Mouse (Mus musculus): ENCODE results near the gene Rnf222. TPM values are rescaled to one million over a fixed set of nuclear protein-coding genes. Genes with fewer than 3 reads are reported as not detected.
"Not testable (repeated sequence)": the region's sequence is repeated elsewhere in the genome, so short reads cannot be mapped to it uniquely, and the experiment has no call there.

The Rnf222 gene
- polyA plus RNA-seq, 1 experiment: 0.05 TPM

DNA sequence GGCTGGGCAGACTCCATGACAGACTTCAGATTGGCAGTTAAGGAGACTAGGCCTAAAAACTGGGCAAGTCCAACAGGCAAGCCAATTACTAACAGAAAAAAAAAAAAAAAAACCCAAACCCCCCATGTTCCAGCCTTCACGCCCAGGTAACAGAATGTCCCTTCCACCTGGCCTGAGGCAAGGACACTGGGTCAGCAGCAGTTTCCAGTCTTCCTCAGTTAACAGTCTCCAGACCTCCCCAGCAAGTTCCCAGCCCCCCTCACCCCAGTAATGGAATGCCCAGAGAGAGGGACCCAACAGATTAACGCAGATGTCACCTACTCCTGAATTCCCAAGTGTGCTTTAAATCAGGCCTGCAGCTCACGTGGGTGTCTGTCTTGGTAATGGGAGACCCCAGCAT, 34.8 kb downstream of the Rnf222 start:
- TF ChIP-seq POLR2A (IDR thresholded peaks at IDR 0.05; ENCODE audit: borderline replicate concordance, extremely low read depth, insufficient read depth, insufficient read length, poor library complexity, severe bottlenecking) (no peak), CTCF (IDR thresholded peaks at IDR 0.05; ENCODE audit: borderline replicate concordance, extremely low read depth, insufficient read depth, insufficient read length) (no peak)
- DNase-seq (ENCODE audit: low read depth): no peak

DNA sequence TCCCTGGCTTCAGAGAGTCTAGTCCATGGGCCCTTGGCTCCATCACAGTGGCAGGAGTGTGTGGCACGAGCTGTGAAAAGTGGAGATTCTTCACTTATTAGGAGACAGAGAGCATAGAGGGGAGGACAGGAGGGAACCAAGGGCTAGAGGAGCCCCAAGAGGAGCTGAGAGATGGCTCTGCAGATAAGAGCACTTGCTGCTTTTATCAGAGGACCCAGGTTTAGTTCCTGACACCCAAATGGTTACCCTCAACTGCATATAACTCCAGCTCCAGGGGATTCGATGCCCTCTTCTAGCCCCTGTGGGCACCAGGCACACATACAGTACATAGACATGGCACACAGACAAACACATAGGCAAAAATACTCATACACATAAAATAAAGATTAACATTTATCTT, 36.4 kb downstream of the Rnf222 start:
- TF ChIP-seq CTCF (IDR thresholded peaks at IDR 0.05; ENCODE audit: borderline replicate concordance, extremely low read depth, insufficient read depth, insufficient read length) (no peak), POLR2A (IDR thresholded peaks at IDR 0.05; ENCODE audit: borderline replicate concordance, extremely low read depth, insufficient read depth, insufficient read length, poor library complexity, severe bottlenecking) (no peak)
- no peak for DNase-seq (ENCODE audit: low read depth)

DNA sequence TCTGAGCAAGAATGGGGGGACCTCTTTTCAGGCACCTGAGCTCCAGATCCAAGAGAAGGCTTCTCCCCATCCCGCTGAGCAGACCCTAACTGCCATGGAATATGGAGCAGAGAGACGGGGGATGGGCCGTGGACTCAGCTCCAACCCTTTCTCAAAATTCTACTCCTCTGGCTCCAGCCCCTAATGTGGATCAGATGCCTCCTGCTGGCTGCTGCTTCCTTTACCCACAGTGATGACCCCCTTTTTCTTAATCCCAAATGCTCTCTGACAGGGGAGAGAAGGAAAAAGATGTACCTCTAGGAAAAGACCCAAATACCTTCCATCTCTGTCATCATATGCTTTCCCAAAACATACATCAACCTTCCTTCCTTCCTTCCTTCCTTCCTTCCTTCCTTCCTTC, 38.6 kb downstream of the Rnf222 start, which contains the start of gene Odf4:
Gene Odf4 (minus strand): TSS at position 101 of the 400 bp plus-strand sequence.
- no peak for DNase-seq (ENCODE audit: low read depth)
- TF ChIP-seq POLR2A (IDR thresholded peaks at IDR 0.05; ENCODE audit: borderline replicate concordance, extremely low read depth, insufficient read depth, insufficient read length, poor library complexity, severe bottlenecking): no peak
- TF ChIP-seq CTCF (IDR thresholded peaks at IDR 0.05; ENCODE audit: borderline replicate concordance, extremely low read depth, insufficient read depth, insufficient read length): no peak

DNA sequence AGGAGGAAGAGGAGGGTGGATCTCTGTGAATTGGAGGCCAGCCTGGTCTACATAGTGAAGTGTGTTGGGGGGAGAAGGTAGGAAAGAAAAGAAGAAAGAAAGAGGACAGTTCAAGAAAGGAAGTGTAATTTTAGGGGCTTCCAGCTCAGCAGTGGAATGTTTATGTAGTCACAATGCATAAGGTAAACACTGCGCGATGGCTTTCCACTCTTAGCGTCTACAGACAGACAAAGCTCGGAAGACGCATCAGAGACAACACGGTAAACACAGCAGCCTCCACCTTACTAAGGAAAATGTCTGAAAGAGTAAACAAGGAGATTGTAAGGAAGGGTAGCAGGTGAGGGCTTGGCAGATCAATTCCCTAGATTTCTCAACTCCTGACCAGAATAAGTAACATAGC, 41.6 kb downstream of the Rnf222 start:
- no peak for DNase-seq (ENCODE audit: low read depth)

DNA sequence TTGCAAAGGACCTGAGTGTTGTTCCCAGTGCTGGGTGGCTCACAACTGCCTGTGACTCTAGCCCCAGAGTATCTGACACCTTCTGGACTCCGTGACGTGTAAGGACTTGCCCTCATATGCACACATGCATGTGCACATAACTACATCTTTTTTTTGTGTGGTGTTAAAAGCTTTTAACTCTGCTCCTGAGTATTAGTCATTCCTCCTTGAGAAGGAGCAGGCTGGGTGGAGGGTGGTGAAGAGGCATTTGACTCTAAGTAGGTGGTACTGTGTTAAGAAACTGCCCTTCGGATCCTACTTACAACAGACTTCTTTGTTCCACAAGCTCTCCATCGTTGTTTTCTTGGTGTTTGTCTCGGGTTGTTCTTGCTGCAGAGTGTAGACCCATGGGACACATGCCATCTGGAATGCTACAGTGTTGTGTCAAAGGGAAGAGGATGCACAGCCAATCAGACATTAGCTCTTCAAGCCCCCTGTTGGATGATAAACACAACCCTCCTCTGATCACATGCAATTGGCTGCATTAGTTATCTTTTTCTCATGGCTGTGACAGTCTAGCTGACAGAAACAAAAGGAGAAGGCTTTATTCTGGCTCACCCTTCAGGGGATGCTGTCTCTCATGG, 45.6 kb downstream of the Rnf222 start:
- TF ChIP-seq POLR2A (IDR thresholded peaks at IDR 0.05; ENCODE audit: borderline replicate concordance, extremely low read depth, insufficient read depth, insufficient read length, poor library complexity, severe bottlenecking) (no peak), CTCF (IDR thresholded peaks at IDR 0.05; ENCODE audit: borderline replicate concordance, extremely low read depth, insufficient read depth, insufficient read length) (no peak)
- peak; percentile 80 for DNase-seq (ENCODE audit: low read depth)

More for the DNA sequence above, 41.6 kb downstream of the Rnf222 start:
- TF ChIP-seq CTCF (IDR thresholded peaks at IDR 0.05; ENCODE audit: borderline replicate concordance, extremely low read depth, insufficient read depth, insufficient read length) (no peak), POLR2A (IDR thresholded peaks at IDR 0.05; ENCODE audit: borderline replicate concordance, extremely low read depth, insufficient read depth, insufficient read length, poor library complexity, severe bottlenecking) (no peak)

DNA sequence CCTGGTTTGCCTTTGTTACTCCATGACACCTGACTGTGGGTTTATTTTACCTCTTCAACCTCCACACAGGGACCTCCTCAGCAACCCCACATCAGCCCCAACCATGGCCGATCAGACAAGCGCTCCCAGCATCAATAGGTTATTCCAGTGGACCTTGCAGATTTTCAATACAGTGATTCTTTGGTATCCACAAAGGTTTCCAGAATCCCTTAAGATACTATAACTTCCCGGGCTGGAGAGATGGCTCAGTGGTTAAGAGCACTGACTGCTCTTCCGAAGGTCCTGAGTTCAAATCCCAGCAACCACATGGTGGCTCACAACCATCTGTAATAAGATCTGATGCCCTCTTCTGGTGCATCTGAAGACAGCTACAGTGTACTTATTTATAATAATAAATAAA, 48.6 kb downstream of the Rnf222 start:
- not testable (repeated sequence) for DNase-seq (ENCODE audit: low read depth)

DNA sequence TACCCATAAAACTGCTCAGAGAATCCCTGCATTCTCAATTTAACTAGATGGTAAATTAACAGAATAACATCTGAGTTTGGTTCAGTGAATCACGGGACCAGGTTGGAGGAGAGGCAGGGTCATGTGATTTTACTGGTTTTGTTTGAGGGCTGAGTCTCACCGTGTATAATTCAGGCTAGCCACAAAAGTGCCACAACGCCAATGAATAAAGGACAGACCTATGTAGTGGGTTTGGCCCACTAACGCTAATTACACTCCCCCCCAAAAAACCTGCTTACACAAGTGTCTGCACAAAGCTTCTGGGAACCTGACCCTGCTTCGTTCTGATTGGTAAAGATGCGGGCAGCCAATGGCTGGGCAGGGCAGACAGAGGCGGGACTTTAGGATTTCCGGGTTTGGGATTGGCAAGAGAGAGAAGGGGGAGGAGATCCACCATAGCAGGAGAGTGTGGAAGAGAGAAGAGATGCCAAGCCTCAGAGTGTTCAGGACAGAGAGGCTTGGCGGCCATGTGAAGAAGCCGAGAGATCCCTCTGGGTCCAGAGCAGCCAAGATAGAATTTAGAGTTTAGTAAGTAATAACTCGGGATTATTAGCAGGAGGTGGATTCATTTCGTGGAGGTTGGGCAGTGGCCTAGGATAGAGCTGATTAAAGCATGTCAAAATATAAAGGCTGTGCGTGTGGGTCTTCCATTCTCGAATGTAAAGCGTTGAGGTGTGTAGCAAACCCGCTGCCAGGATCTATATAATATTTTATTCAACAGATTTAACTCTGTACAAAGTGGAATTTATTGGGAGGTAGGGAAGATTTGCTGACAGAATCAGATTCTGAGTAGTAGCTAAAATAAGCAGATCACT, 51.3 kb downstream of the Rnf222 start:
- TF ChIP-seq POLR2A (IDR thresholded peaks at IDR 0.05; ENCODE audit: borderline replicate concordance, extremely low read depth, insufficient read depth, insufficient read length, poor library complexity, severe bottlenecking): peak; percentile 66; the same call in 1 of the 2 replicates
- TF ChIP-seq CTCF (IDR thresholded peaks at IDR 0.05; ENCODE audit: borderline replicate concordance, extremely low read depth, insufficient read depth, insufficient read length): no peak
- peak; percentile 98 for DNase-seq (ENCODE audit: low read depth)

DNA sequence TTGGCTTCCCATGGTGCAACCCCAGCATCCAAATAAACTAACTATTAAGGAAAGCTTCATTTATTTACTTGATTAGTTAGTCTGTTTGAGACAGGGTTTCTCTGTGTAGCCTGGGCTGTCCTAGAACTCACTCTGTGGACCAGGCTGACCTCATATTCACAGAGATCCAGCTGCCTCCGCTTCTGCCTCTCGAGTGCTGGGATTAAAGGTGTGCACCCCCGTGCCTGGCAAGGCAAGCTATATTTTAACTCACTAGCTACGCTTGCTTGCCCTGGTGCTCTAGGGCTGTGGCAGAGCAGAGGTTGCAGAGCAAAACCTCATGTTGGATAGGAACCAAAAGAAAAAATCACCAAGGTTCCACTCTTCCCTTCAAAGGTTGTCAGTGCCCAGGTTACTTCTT, 52.2 kb downstream of the Rnf222 start:
- TF ChIP-seq CTCF (IDR thresholded peaks at IDR 0.05; ENCODE audit: borderline replicate concordance, extremely low read depth, insufficient read depth, insufficient read length) (no peak), POLR2A (IDR thresholded peaks at IDR 0.05; ENCODE audit: borderline replicate concordance, extremely low read depth, insufficient read depth, insufficient read length, poor library complexity, severe bottlenecking) (no peak)
- DNase-seq (ENCODE audit: low read depth): no peak

DNA sequence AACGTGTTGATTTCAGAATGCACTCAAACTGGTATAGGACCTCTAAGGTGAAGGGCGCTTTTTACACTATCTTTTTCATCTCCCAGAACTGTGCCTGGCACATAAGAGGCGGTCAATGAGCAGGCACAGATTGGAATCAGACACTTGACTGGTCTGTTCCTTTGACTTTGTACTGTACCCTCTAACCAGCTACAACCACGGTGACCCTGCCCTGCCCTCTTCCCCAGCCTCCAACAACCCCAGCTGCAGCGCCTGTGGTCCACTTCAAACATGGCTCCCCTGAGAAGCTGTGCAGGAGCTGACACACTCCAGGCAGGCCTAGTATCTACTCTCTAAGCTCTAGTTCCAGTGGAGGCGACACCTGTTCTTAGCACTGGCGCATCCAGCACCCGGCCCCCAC, 54.4 kb downstream of the Rnf222 start:
- DNase-seq (ENCODE audit: low read depth): no peak
- no peak for TF ChIP-seq CTCF (IDR thresholded peaks at IDR 0.05; ENCODE audit: borderline replicate concordance, extremely low read depth, insufficient read depth, insufficient read length)
- no peak for TF ChIP-seq POLR2A (IDR thresholded peaks at IDR 0.05; ENCODE audit: borderline replicate concordance, extremely low read depth, insufficient read depth, insufficient read length, poor library complexity, severe bottlenecking)

DNA sequence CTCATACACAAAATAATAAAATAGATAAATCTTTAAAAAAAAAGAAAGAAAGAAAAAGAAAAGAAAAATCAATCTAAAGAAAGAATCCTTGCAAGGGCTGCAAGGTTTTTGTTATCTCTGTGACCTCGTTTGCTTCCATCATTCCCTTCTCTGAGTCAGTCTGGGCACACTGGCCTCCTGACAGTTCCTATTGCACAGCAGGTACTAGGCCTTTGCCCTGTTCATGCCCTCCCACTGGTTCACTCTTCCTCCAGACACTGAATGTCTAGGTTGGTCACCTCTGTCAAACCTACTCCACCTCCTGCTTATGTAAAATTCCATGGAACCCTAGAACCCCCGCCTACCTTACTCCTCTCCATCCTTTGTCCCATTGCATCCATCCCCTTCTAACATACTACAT, 56.9 kb downstream of the Rnf222 start:
- no peak for TF ChIP-seq CTCF (IDR thresholded peaks at IDR 0.05; ENCODE audit: borderline replicate concordance, extremely low read depth, insufficient read depth, insufficient read length)
- no peak for TF ChIP-seq POLR2A (IDR thresholded peaks at IDR 0.05; ENCODE audit: borderline replicate concordance, extremely low read depth, insufficient read depth, insufficient read length, poor library complexity, severe bottlenecking)
- DNase-seq (ENCODE audit: low read depth): no peak

Other genes starting within 250 kb of the Rnf222 start
- 141 and 189 TPM in 2 replicates for gene Myh10, start 197.0 kb upstream of the Rnf222 start, polyA plus RNA-seq (2012; rRNA removed)
- 62.4 and 74.0 TPM in 2 replicates for gene Ndel1, start 16.7 kb upstream of the Rnf222 start, polyA plus RNA-seq (2012; rRNA removed)
- 2,015 and 2,036 TPM in 2 replicates for gene Rpl26, start 13.0 kb downstream of the Rnf222 start, polyA plus RNA-seq (2012; rRNA removed)
- gene Odf4, start 38.5 kb downstream of the Rnf222 start, polyA plus RNA-seq (2012; rRNA removed): 3.6 and 4.1 TPM in 2 replicates
- gene Arhgef15, start 68.9 kb downstream of the Rnf222 start, polyA plus RNA-seq (2012; rRNA removed): 38.6 and 40.1 TPM in 2 replicates
- gene Slc25a35, start 79.6 kb downstream of the Rnf222 start, polyA plus RNA-seq (2012; rRNA removed): 3.0 and 4.6 TPM in 2 replicates
- 24.1 and 33.6 TPM in 2 replicates for gene Rangrf, start 86.6 kb downstream of the Rnf222 start, polyA plus RNA-seq (2012; rRNA removed)
- 25.8 and 27.6 TPM in 2 replicates for gene Pfas, start 119.9 kb downstream of the Rnf222 start, polyA plus RNA-seq (2012; rRNA removed)
- 115 and 170 TPM in 2 replicates for gene Ctc1, start 127.4 kb downstream of the Rnf222 start, polyA plus RNA-seq (2012; rRNA removed)
- 38.3 and 74.9 TPM in 2 replicates for gene Aurkb, start 157.1 kb downstream of the Rnf222 start, polyA plus RNA-seq (2012; rRNA removed)
- gene Borcs6, start 171.2 kb downstream of the Rnf222 start, polyA plus RNA-seq (2012; rRNA removed): 19.6 and 22.1 TPM in 2 replicates
- gene Tmem107, start 182.3 kb downstream of the Rnf222 start, polyA plus RNA-seq (2012; rRNA removed): 25.6 and 35.1 TPM in 2 replicates
- 251 and 319 TPM in 2 replicates for gene Vamp2, start 199.9 kb downstream of the Rnf222 start, polyA plus RNA-seq (2012; rRNA removed)
- gene Per1, start 206.7 kb downstream of the Rnf222 start, polyA plus RNA-seq (2012; rRNA removed): 12.2 and 16.3 TPM in 2 replicates
- gene Hes7, start 231.9 kb downstream of the Rnf222 start, polyA plus RNA-seq (2012; rRNA removed): 0.42 and 0.45 TPM in 2 replicates
- 0.33 and 0.47 TPM in 2 replicates for gene 9130213A22Rik, start 234.0 kb downstream of the Rnf222 start, polyA plus RNA-seq (2012; rRNA removed)
- 2.8 and 3.5 TPM in 2 replicates for gene Aloxe3, start 237.3 kb downstream of the Rnf222 start, polyA plus RNA-seq (2012; rRNA removed)